Mouse (Mus musculus) layer of hippocampus, postnatal 25 days (tissue): Measurements from ENCODE around the gene Inpp5e. TPM values are rescaled to one million over a fixed set of nuclear protein-coding genes. Genes with fewer than 3 reads are reported as not detected.

Source experiments
- DNase-seq, 2 experiments: peaks; one replicate each; pipeline ENCODE4 v3.0.0; 2022; ENCODE audit warnings: mixed read lengths in 2 of 2, low spot score in 1 of 2; ENCODE audit errors: extremely low spot score in 1 of 2
- total RNA-seq, 2 experiments: library from RNA; stranded (reverse); gene quantifications; 2 replicates each; pipeline ENCODE4 v1.2.3; 2021

Inpp5e gene
- total RNA-seq, 2 experiments from 2014 or later: 21.7 to 24.4 TPM

- DNase-seq: no peak
Measured at GRCm38 (mm10) chr2:26367911-26368310, 41.1 kb downstream of the Inpp5e start.

- no peak for DNase-seq
Measured at GRCm38 (mm10) chr2:26364738-26365465, 44.1 kb downstream of the Inpp5e start.

- DNase-seq: no peak
Measured at GRCm38 (mm10) chr2:26363481-26363880, 45.5 kb downstream of the Inpp5e start.

- DNase-seq: no peak
Measured at GRCm38 (mm10) chr2:26362991-26363390, 46.0 kb downstream of the Inpp5e start.

- no peak for DNase-seq
Measured at GRCm38 (mm10) chr2:26360772-26361171, 48.2 kb downstream of the Inpp5e start, which contains the start of gene Card9. Card9 (minus strand) TSS chr2:26360918.

- no peak for DNase-seq
Measured at GRCm38 (mm10) chr2:26359983-26360382, 49.0 kb downstream of the Inpp5e start.

- DNase-seq: no peak
Measured at GRCm38 (mm10) chr2:26358667-26359320, 50.2 kb downstream of the Inpp5e start.

GRCm38 (mm10) chr2:26357484-26357883, 51.5 kb downstream of the Inpp5e start:
- no peak for DNase-seq

- no peak for DNase-seq
Measured at GRCm38 (mm10) chr2:26356678-26357077, 52.3 kb downstream of the Inpp5e start.

GRCm38 (mm10) chr2:26356231-26356630, 52.8 kb downstream of the Inpp5e start:
- DNase-seq: no peak

- no peak for DNase-seq
Measured at GRCm38 (mm10) chr2:26354401-26354800, 54.6 kb downstream of the Inpp5e start.

GRCm38 (mm10) chr2:26353066-26353980, 55.7 kb downstream of the Inpp5e start:
- DNase-seq: no peak

GRCm38 (mm10) chr2:26352291-26352910, 56.6 kb downstream of the Inpp5e start:
- peak; percentile 43 to 48 for DNase-seq

GRCm38 (mm10) chr2:26351358-26352290, 57.4 kb downstream of the Inpp5e start, which contains the start of gene Dnlz:
Dnlz (minus strand) TSS chr2:26352110.
- DNase-seq: peak; percentile 89 to 90

GRCm38 (mm10) chr2:26348241-26348640, 60.8 kb downstream of the Inpp5e start:
- no peak for DNase-seq
